Mouse (Mus musculus): Measurements from ENCODE around the gene Ksr1.

DNA sequence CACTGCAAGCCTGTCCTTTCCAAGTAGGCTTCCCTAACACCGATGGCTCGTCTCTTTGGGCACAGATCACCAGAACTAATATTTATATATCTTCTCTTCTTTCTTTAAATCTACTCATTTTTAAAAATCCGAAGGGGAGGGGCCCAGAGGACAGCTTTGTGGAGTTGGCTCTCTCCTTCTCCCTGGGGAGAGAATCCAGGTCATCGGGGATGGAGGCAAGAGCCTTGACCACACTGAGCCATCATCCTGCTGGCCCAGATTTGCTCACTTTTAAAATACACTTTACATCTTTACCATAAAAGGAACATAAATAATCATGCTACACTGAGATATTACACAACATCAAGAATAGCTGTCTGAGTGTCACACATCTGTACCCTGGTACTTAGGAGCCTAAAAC is 35.8 kb downstream of the Ksr1 start:
- no peak for TF ChIP-seq POLR2A (IDR thresholded peaks at IDR 0.05; ENCODE audit: borderline replicate concordance, control insufficient read depth, low read depth, low read length)
- no peak for TF ChIP-seq CTCF (IDR thresholded peaks at IDR 0.05; ENCODE audit: control insufficient read depth, insufficient read depth, low read length)

All from bone marrow, adult 2 months (tissue).